Mouse (Mus musculus): Measurements from ENCODE around the gene Dchs1.
A peak's percentile ranks its signal among the peaks of the same experiment; 100 is the strongest.

Dchs1 gene

GRCm38 (mm10) chr7:105787285-105788140 is at the start of gene Dchs1:
TSS of gene Dchs1 (minus strand) at chr7:105787654.
- DNase-seq: no peak

GRCm38 (mm10) chr7:105824281-105824680 is 36.8 kb upstream of the Dchs1 start:
- no peak for DNase-seq

GRCm38 (mm10) chr7:105818483-105818882 is 31.0 kb upstream of the Dchs1 start:
- no peak for DNase-seq

GRCm38 (mm10) chr7:105816736-105817135 is 29.3 kb upstream of the Dchs1 start:
- no peak for DNase-seq

GRCm38 (mm10) chr7:105813326-105813725 is 25.9 kb upstream of the Dchs1 start:
- DNase-seq: no peak

- DNase-seq: no peak
These were observed 25.1 kb upstream of the Dchs1 start for GRCm38 (mm10) chr7:105812566-105812965.

- DNase-seq: peak; percentile 73
These were observed 24.1 kb upstream of the Dchs1 start for GRCm38 (mm10) chr7:105811516-105811915.

- peak; percentile 100 for DNase-seq
These were observed 23.5 kb upstream of the Dchs1 start, which contains the start of gene Mrpl17 for GRCm38 (mm10) chr7:105810877-105811489. TSS of gene Mrpl17 (minus strand) at chr7:105811099.

GRCm38 (mm10) chr7:105810280-105810876 is 22.9 kb upstream of the Dchs1 start:
- DNase-seq: no peak

- peak; percentile 31 for DNase-seq
These were observed 22.4 kb upstream of the Dchs1 start for GRCm38 (mm10) chr7:105809836-105810235.

GRCm38 (mm10) chr7:105808385-105808784 is 20.9 kb upstream of the Dchs1 start:
- no peak for DNase-seq

- no peak for DNase-seq
These were observed 19.3 kb upstream of the Dchs1 start for GRCm38 (mm10) chr7:105806716-105807115.

GRCm38 (mm10) chr7:105806125-105806524 is 18.7 kb upstream of the Dchs1 start:
- no peak for DNase-seq

GRCm38 (mm10) chr7:105803428-105803827 is 16.0 kb upstream of the Dchs1 start:
- DNase-seq: no peak

GRCm38 (mm10) chr7:105802771-105803170 is 15.3 kb upstream of the Dchs1 start:
- DNase-seq: no peak

GRCm38 (mm10) chr7:105802312-105802711 is 14.9 kb upstream of the Dchs1 start:
- DNase-seq: no peak

GRCm38 (mm10) chr7:105796972-105797371 is 9.5 kb upstream of the Dchs1 start:
- no peak for DNase-seq

- no peak for DNase-seq
These were observed 8.4 kb upstream of the Dchs1 start for GRCm38 (mm10) chr7:105795759-105796366.

GRCm38 (mm10) chr7:105793701-105794100 is 6.2 kb upstream of the Dchs1 start:
- no peak for DNase-seq

- no peak for DNase-seq
These were observed 3.7 kb upstream of the Dchs1 start for GRCm38 (mm10) chr7:105791147-105791546.

- no peak for DNase-seq
These were observed 759 bp downstream of the Dchs1 start for GRCm38 (mm10) chr7:105786506-105787284.

GRCm38 (mm10) chr7:105784556-105784955 is 2.9 kb downstream of the Dchs1 start:
- no peak for DNase-seq

- no peak for DNase-seq
These were observed 3.6 kb downstream of the Dchs1 start for GRCm38 (mm10) chr7:105783861-105784260.

Data from cerebellum, adult 9-11 months (tissue).